ENCODE assay signal across 8 mouse cellular contexts in genomic region chr9:63915976-63916375, GRCm38 (mm10).
DNase-seq lines count a peak whose midpoint lies in the region; ATAC-seq and TF ChIP-seq lines count a peak whose summit lies in the region.

No protein-coding gene starts in this region.

- DNase-seq in kidney, adult 18-20 months = peak; percentile 64
- peak; percentile 88 for DNase-seq in NIH3T3 (ENCODE audit: low read depth)
- peak; percentile 75 for DNase-seq in embryo, embryonic 10.5 days (ENCODE audit: low spot score)
- DNase-seq in liver, embryonic 13.5 days = peak; percentile 48
- DNase-seq in right cerebral cortex, postnatal 4 days = peak; percentile 38

- peak; percentile 87 for TF ChIP-seq CTCF in intestine, postnatal 0 days (IDR thresholded peaks at IDR 0.05; ENCODE audit: low read depth)

- no peak for ATAC-seq in kidney, embryonic 15.5 days (replicated peaks; ENCODE audit: low FRiP score)
- ATAC-seq in intestine, postnatal 0 days = peak; percentile 19; the same call in 1 of the 2 replicates
- ATAC-seq in liver, embryonic 13.5 days (ENCODE audit: low read depth) = no peak
- no peak for ATAC-seq in hindbrain, embryonic 16.5 days

- no peaks in the 10 kb centered on the region for H3K36me3 ChIP-seq in kidney, embryonic 15.5 days
- H3K36me3 ChIP-seq in intestine, postnatal 0 days (ENCODE audit: control insufficient read depth, insufficient read depth) = no peaks in the 10 kb centered on the region
- H3K36me3 ChIP-seq in liver, embryonic 13.5 days = no peaks in the 10 kb centered on the region
- H3K36me3 ChIP-seq in hindbrain, embryonic 16.5 days (ENCODE audit: control insufficient read depth, insufficient read depth, low read length) = no peaks in the 10 kb centered on the region

- no peak overlapping the region for H3K4me2 ChIP-seq in kidney, embryonic 15.5 days
- no peak overlapping the region for H3K4me2 ChIP-seq in intestine, postnatal 0 days (replicated peaks; ENCODE audit: low read depth)
- H3K4me2 ChIP-seq in liver, embryonic 13.5 days = no peak overlapping the region
- H3K4me2 ChIP-seq in hindbrain, embryonic 16.5 days (ENCODE audit: low read length) = no peak overlapping the region

- H3K4me3 ChIP-seq in kidney, embryonic 15.5 days (replicated peaks) = no peak overlapping the region
- no peak overlapping the region for H3K4me3 ChIP-seq in intestine, postnatal 0 days (ENCODE audit: low read depth, low read length)
- H3K4me3 ChIP-seq in liver, embryonic 13.5 days (replicated peaks) = no peak overlapping the region
- H3K4me3 ChIP-seq in hindbrain, embryonic 16.5 days (ENCODE audit: low read length) = no peak overlapping the region

- H3K27ac ChIP-seq in kidney, embryonic 15.5 days = no peak overlapping the region
- no peak overlapping the region for H3K27ac ChIP-seq in intestine, postnatal 0 days (ENCODE audit: low read depth, low read length)
- no peak overlapping the region for H3K27ac ChIP-seq in liver, embryonic 13.5 days
- no peak overlapping the region for H3K27ac ChIP-seq in hindbrain, embryonic 16.5 days (ENCODE audit: low read depth, low read length)

- peaks cover 39% of the 10 kb centered on the region for H3K4me1 ChIP-seq in kidney, embryonic 15.5 days
- no peaks in the 10 kb centered on the region for H3K4me1 ChIP-seq in intestine, postnatal 0 days (replicated peaks; ENCODE audit: control insufficient read depth, insufficient read depth, low read length)
- peaks cover 22% of the 10 kb centered on the region for H3K4me1 ChIP-seq in liver, embryonic 13.5 days (replicated peaks)
- H3K4me1 ChIP-seq in hindbrain, embryonic 16.5 days (ENCODE audit: control insufficient read depth, insufficient read depth, low read depth, low read length) = no peaks in the 10 kb centered on the region

- H3K9me3 ChIP-seq in kidney, embryonic 15.5 days (replicated peaks) = no peaks in the 10 kb centered on the region
- no peaks in the 10 kb centered on the region for H3K9me3 ChIP-seq in intestine, postnatal 0 days (ENCODE audit: control insufficient read depth)
- no peaks in the 10 kb centered on the region for H3K9me3 ChIP-seq in liver, embryonic 13.5 days (replicated peaks)
- no peaks in the 10 kb centered on the region for H3K9me3 ChIP-seq in hindbrain, embryonic 16.5 days (ENCODE audit: control insufficient read depth, low read length)

- H3K27me3 ChIP-seq in kidney, embryonic 15.5 days = 0 out of 2 replicates have a peak, but pooled peaks cover 15% of the 10 kb centered on the region
- H3K27me3 ChIP-seq in intestine, postnatal 0 days (replicated peaks; ENCODE audit: control insufficient read depth, insufficient read depth, low read length) = no peaks in the 10 kb centered on the region
- peaks cover 15% of the 10 kb centered on the region for H3K27me3 ChIP-seq in liver, embryonic 13.5 days
- H3K27me3 ChIP-seq in hindbrain, embryonic 16.5 days (replicated peaks; ENCODE audit: control insufficient read depth, insufficient read depth, low read length) = no peaks in the 10 kb centered on the region

- H3K9ac ChIP-seq in kidney, embryonic 15.5 days = no peak overlapping the region
- H3K9ac ChIP-seq in intestine, postnatal 0 days (ENCODE audit: low read depth, low read length) = no peak overlapping the region
- no peak overlapping the region for H3K9ac ChIP-seq in liver, embryonic 13.5 days
- H3K9ac ChIP-seq in hindbrain, embryonic 16.5 days (ENCODE audit: low read depth, low read length) = no peak overlapping the region

- 71% methylated on average over 5 of the region's 5 CpGs for WGBS in kidney, embryonic 15.5 days
- 49% methylated on average over 5 of the region's 5 CpGs for WGBS in intestine, postnatal 0 days
- WGBS in liver, embryonic 13.5 days (ENCODE audit: insufficient replicate concordance) = 35% methylated on average over 5 of the region's 5 CpGs
- 66% methylated on average over 5 of the region's 5 CpGs for WGBS in hindbrain, embryonic 16.5 days

Comparison
In these comparisons a context has a peak if more than half of its experiments do, and no peak if none do; other contexts are left out.
1. DNase-seq: peak in every context shown above with its lines; median percentile 88 in NIH3T3; 75 in embryo, embryonic 10.5 days; 64 in kidney, adult 18-20 months; 48 in liver, embryonic 13.5 days; 38 in right cerebral cortex, postnatal 4 days.